Mouse (Mus musculus) embryonic fibroblast, embryonic 13.5 days (primary cell): ENCODE measurements around the gene Jmjd1c. TPM values are rescaled to one million over a fixed set of nuclear protein-coding genes. Genes with fewer than 3 reads are reported as not detected.
"Not testable (repeated sequence)": the region's sequence is repeated elsewhere in the genome, so short reads cannot be mapped to it uniquely, and the experiment has no call there.

Source experiments
- H3K27ac ChIP-seq: 2 replicates; pipeline ENCODE4 v1.5.1; 2012; ENCODE audit warnings: low read length, control low read depth, inconsistent platforms; ENCODE audit not compliant: insufficient read depth
- H3K4me1 ChIP-seq: 2 replicates; pipeline ENCODE4 v1.6.1; 2011; ENCODE audit warnings: low read length; ENCODE audit not compliant: control insufficient read depth, insufficient read depth
- H3K4me3 ChIP-seq: 2 replicates; pipeline ENCODE4 v1.5.1; 2011; ENCODE audit warnings: mild to moderate bottlenecking, control low read depth, low read length; ENCODE audit not compliant: insufficient read depth
- CTCF ChIP-seq: IDR thresholded peaks from 2 replicates; pipeline ENCODE4 v1.5.1; 2011; ENCODE audit warnings: mild to moderate bottlenecking, control low read depth, low read length, moderate library complexity, borderline replicate concordance; ENCODE audit not compliant: insufficient read depth
- POLR2A ChIP-seq: IDR thresholded peaks from 2 replicates; pipeline ENCODE4 v1.6.1; 2011; ENCODE audit warnings: low read depth, mild to moderate bottlenecking, control low read depth, low read length, moderate library complexity
- polyA plus RNA-seq: library from polyadenylated mRNA; stranded (reverse); fragments of >200 nt; gene quantifications from 2 replicates; pipeline ENCODE4 v1.2.4, GENCODE M21; 2011; ENCODE audit warnings: low read depth; ENCODE audit not compliant: missing spikeins, insufficient read length

Jmjd1c gene
- polyA plus RNA-seq, 1 experiment = 40.2 TPM

GRCm38 (mm10) chr10:67111044-67111798 is 15.3 kb downstream of the Jmjd1c start:
- no peak for TF ChIP-seq POLR2A
- TF ChIP-seq CTCF = no peak

DNA sequence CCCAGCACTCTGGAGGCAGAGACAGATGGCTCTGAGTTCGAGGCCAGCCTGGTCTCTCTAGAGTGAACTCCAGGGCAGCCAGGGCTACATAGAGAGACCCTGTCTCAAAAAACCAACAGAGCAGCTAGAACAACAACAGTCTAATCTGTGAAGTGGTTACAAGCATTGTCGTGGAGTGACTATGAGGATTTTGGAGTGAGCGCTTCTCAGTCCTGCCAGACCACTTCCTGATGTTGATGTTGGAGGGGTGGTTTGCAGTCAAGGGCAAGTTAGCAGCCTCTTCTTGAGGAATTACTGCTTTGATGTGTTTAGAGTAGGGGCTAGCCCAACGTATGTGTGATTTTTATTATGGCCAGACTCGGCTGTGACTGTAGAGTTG is 15.9 kb downstream of the Jmjd1c start:
- Histone ChIP-seq H3K4me1 (peaks cover 9% of the 10 kb centered on the region), H3K4me3 (no peak overlapping the region), H3K27ac (no peak overlapping the region)
- TF ChIP-seq CTCF = no peak

More at GRCm38 (mm10) chr10:67111044-67111798, 15.3 kb downstream of the Jmjd1c start:
- Histone ChIP-seq H3K27ac (no peak overlapping the region), H3K4me1 (peaks cover 9% of the 10 kb centered on the region), H3K4me3 (no peak overlapping the region)

DNA sequence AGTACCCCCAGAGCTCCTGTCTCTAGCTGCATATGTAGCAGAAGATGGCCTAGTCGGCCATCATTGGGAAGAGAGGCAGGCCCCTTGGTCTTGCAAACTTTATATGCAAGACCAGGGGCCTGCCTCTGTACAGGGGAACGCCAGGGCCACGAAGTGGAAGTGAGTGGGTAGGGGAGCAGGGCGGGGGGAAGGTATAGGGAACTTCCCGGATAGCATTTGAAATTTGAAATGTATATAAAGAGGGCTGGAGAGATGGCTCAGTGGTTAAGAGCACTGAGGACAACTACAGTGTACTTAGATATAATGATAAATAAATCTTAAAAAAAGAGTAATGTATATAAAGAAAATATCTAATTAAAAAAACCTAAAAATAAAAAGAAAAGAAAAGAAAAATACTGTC is 17.0 kb downstream of the Jmjd1c start:
- not testable (repeated sequence) for H3K27ac ChIP-seq, H3K4me3 ChIP-seq, H3K4me1 ChIP-seq

- Histone ChIP-seq H3K4me3 (no peak overlapping the region), H3K4me1 (peaks cover 9% of the 10 kb centered on the region), H3K27ac (no peak overlapping the region)
- TF ChIP-seq POLR2A = no peak
- no peak for TF ChIP-seq CTCF
Measured at GRCm38 (mm10) chr10:67113833-67114232, 17.9 kb downstream of the Jmjd1c start.

- Histone ChIP-seq H3K4me1 (peaks cover 9% of the 10 kb centered on the region), H3K4me3 (no peak overlapping the region), H3K27ac (peak overlapping the region; percentile 53)
- TF ChIP-seq CTCF (no peak), POLR2A (no peak)
Measured at GRCm38 (mm10) chr10:67115115-67115514, 19.2 kb downstream of the Jmjd1c start.

DNA sequence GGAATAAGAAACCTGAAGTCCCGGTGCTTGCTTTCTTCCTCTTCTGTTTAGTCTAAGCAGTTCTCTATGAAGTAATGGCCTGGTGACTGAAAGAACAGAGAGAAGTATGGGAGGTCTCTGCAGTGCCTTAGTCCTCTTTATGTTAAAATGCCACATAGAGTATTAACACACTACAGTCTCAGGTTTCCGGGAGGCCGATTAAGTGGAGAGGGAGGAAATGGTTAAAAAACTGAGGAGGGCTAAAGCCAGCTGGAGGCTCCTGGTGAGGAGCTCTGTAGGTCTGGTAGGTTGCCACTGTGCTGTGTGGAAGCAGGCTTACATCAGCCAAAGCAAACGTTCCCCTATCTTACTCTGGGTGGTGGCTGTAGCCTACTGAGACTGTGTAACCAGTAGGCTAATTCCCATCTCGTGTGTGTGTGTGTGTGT is 19.8 kb downstream of the Jmjd1c start:
- no peak for TF ChIP-seq CTCF
- peaks cover 9% of the 10 kb centered on the region for H3K4me1 ChIP-seq
- peak overlapping the region; percentile 53 for H3K27ac ChIP-seq
- H3K4me3 ChIP-seq = no peak overlapping the region

DNA sequence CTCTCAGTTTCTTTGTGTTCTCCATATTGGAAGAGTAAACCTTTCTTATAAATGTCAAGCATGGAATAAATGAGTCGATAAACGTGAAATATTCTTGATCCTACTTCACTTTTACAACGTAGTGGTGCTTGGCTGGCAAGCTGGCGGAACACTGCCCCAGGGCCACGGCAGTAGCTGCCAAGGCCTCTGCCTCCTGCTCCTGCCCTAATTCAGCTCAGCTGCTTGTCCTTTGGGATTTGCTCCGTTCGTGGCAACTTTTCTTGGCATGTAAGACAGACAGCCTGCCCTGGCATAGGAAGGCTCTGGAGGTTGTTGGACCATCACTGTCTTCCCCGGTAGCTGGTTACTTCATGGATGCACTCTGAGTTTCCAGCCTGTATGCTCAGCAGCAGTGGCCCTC is 20.3 kb downstream of the Jmjd1c start:
- Histone ChIP-seq H3K27ac (peak overlapping the region; percentile 53), H3K4me1 (peaks cover 5% of the 10 kb centered on the region; the same call in 1 of the 2 replicates), H3K4me3 (no peak overlapping the region)
- TF ChIP-seq CTCF (no peak), POLR2A (no peak)

- no peak for TF ChIP-seq CTCF
- TF ChIP-seq POLR2A = no peak
- Histone ChIP-seq H3K4me3 (no peak overlapping the region), H3K27ac (no peak overlapping the region), H3K4me1 (peaks cover 5% of the 10 kb centered on the region; the same call in 1 of the 2 replicates)
Measured at GRCm38 (mm10) chr10:67119291-67119690, 23.4 kb downstream of the Jmjd1c start.

DNA sequence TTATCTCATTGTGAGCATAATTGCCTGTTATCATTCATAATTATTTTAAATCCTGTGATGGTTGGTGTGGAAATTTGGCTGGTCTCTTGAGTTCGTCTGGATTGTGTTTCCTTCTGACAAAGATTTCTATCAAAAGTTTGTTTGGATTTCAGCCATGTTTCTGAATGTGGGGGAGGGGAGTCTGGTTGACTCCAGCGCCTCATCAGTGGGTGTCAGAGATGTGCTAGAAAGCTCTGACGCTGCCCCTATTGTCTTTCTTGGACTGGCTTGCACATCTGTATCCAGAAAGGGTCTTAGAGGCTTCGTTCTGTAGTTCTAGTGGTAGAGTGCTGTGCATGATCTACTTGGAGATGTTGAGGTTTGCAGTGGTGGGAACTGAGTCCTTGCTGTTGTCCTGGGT is 24.3 kb downstream of the Jmjd1c start:
- no peak for TF ChIP-seq CTCF
- no peak overlapping the region for H3K27ac ChIP-seq
- H3K4me1 ChIP-seq = peaks cover 2% of the 10 kb centered on the region; the same call in 1 of the 2 replicates
- H3K4me3 ChIP-seq = no peak overlapping the region

- no peak overlapping the region for H3K4me3 ChIP-seq
- no peak overlapping the region for H3K27ac ChIP-seq
- no peaks in the 10 kb centered on the region for H3K4me1 ChIP-seq
- TF ChIP-seq CTCF (no peak), POLR2A (no peak)
Measured at GRCm38 (mm10) chr10:67120640-67121039, 24.7 kb downstream of the Jmjd1c start.
